Mouse (Mus musculus): Measurements from ENCODE around the gene Scaf1.

DNA sequence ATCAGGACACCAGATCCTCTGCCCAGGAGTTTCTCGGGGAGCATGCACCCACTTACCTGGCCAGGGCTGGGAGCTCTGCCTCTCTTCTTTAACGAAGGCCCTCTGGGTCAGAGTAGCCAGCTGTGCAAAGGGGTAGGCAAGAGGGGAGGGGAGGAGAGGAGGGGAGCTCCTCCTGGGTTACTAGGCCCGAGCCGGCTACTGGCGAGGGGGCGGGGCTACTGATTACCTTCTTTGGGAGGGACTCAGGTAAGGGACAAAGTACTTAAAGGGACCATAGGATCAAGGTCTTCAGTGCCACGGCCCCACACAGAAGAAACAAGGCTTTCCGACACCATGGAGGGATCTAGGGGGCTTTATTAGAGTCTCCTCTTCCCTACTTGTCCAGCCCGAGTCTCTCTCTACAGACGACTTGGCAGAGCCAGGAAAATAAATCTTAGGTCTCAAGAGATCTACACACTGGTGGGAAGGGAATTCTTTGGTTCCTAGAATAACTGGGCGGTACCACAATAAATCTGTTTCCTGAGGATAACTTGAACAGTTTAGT lies 45.4 kb upstream of the Scaf1 start:
- TF ChIP-seq POLR2A (IDR thresholded peaks at IDR 0.05; ENCODE audit: borderline replicate concordance, control insufficient read depth, low read depth, low read length) (no peak), CTCF (IDR thresholded peaks at IDR 0.05; ENCODE audit: control insufficient read depth, insufficient read depth, low read length) (no peak)
